Mouse (Mus musculus): Measurements from ENCODE around the gene Wdr27.

GRCm38 (mm10) chr17:14826715-14827295, 116.2 kb downstream of the Wdr27 start:
- no peak for TF ChIP-seq CTCF (IDR thresholded peaks at IDR 0.05; ENCODE audit: insufficient read depth, low read length)
- TF ChIP-seq POLR2A (IDR thresholded peaks at IDR 0.05; ENCODE audit: borderline replicate concordance, extremely low read depth, low read depth, low read length), result no peak

Measured in lung, adult 2 months (tissue).